Mouse (Mus musculus): ENCODE measurements at regions not wholly inside any gene's neighbourhood (a gene's known extent, or its start where the extent isn't known, plus 50 kb on each side); places are given as distances from the start of the nearest gene placed in this dataset.

- TF ChIP-seq CTCF (IDR thresholded peaks at IDR 0.05; ENCODE audit: control insufficient read depth, insufficient read depth, insufficient read length) (no peak), MYOG (IDR thresholded peaks at IDR 0.05; ENCODE audit: control insufficient read depth, extremely low read depth, insufficient read length) (no peak), USF1 (IDR thresholded peaks at IDR 0.05; ENCODE audit: low read depth) (no peak), CEBPB (IDR thresholded peaks at IDR 0.05; ENCODE audit: low read depth) (no peak)
Observed at GRCm38 (mm10) chr2:17939183-17939856, 57.4 kb downstream of the H2al2a start.

All from C2C12 (cell line).